In the genomic region with DNA sequence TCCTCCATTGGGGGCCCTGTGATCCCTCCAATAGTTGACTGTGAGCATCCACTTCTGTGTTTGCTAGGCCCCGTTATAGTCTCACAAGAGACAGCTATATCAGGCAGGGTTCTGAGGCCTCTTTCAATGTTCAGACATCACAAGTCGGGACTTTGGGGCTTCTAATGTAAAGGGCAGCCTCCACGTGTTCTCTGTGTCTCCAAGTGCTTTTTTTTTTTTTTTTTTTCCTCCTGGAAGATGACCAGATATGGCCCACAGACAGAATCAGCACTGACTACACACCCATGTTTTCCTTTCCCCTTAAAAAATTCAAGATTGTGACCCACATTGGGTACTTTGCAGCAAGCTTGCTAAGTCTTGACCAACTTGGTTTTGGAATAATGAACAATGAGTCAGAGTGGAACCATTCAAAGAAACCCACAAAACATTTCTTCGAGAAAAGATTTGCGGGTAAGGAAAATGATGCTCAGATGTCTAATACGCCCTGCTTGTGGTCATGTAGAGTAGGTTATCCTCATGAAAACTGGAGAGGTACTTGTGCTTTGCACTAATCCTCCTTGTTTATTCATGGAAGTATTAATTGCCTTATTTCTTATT, we compare ENCODE assay signal across 29 mouse cellular contexts.
DNase-seq lines count a peak whose midpoint lies in the region; ATAC-seq and TF ChIP-seq lines count a peak whose summit lies in the region.
"Had no signal": no experiment of that assay in that cellular context is flagged by ENCODE, and none has a peak within 500 bp of the region (broad histone marks: within the 10 kb centered on the region; RNA-seq: fewer than 3 reads in every experiment).

No protein-coding gene starts in this region.

- 97% methylated on average over 6 of the region's 6 CpGs for WGBS in kidney, adult 2 months

- H3K36me3 ChIP-seq in kidney, adult 2 months (ENCODE audit: control insufficient read depth, insufficient read depth, low read length): no peaks in the 10 kb centered on the region
- H3K36me3 ChIP-seq: embryonic facial prominence, embryonic 12.5 days; embryonic facial prominence, embryonic 15.5 days; forebrain, embryonic 10.5 days; G1E; heart, embryonic 13.5 days had no signal

- TF ChIP-seq POLR2A in kidney, adult 2 months (IDR thresholded peaks at IDR 0.05; ENCODE audit: low read depth, low read length): no peak

- peak; percentile 25 for DNase-seq in 416B (ENCODE audit: low read depth)
- peak; percentile 17 for DNase-seq in Muller cell, postnatal 12 days (ENCODE audit: inconsistent ontology term)
- DNase-seq in fibroblast of lung, adult 2 months (ENCODE audit: low read depth): peak; percentile 48
- no peak for DNase-seq in right cerebral cortex, postnatal 25 days
- no peak for DNase-seq in kidney, adult 2 months
- DNase-seq: adrenal gland, adult 8-10 months; adrenal gland, postnatal 25 days; cerebellum, adult 18-20 months; cerebellum, adult 9-10 months; cerebellum, postnatal 14 days; forebrain, postnatal 0 days; gastrocnemius, postnatal 25 days; heart, adult 18-20 months; heart, postnatal 14 days; heart, postnatal 4 days; kidney, adult 18-20 months had no signal

- no peak for TF ChIP-seq CTCF in kidney, adult 2 months (conservative IDR thresholded peaks at IDR 0.05; ENCODE audit: insufficient read depth, insufficient read length, low read depth, low read length)

- no peak for ATAC-seq in megakaryocyte, adult 5-6 weeks (ENCODE audit: poor library complexity, severe bottlenecking)
- ATAC-seq: activated CD4-positive, CD25-positive, alpha-beta regulatory T cell, adult 4 months; forebrain, embryonic 14.5 days; forebrain, postnatal 0 days; hindbrain, postnatal 0 days; inflammation-experienced regulatory T-cells, adult 6 months; intestine, embryonic 16.5 days had no signal

- H3K27me3 ChIP-seq in kidney, adult 2 months (replicated peaks; ENCODE audit: control insufficient read depth, insufficient read depth, low read length): no peaks in the 10 kb centered on the region
- H3K27me3 ChIP-seq: embryonic facial prominence, embryonic 12.5 days; embryonic facial prominence, embryonic 15.5 days; heart, embryonic 13.5 days had no signal

- H3K4me3 ChIP-seq in kidney, adult 2 months (ENCODE audit: insufficient read depth, low read depth, low read length): no peak overlapping the region
- H3K4me3 ChIP-seq: embryonic facial prominence, embryonic 12.5 days; embryonic facial prominence, embryonic 15.5 days; erythroblast, embryonic 14.5 days; forebrain, embryonic 10.5 days; heart, embryonic 13.5 days had no signal

- H3K4me1 ChIP-seq in kidney, adult 2 months (ENCODE audit: control insufficient read depth, insufficient read depth, low read length): peaks cover 7% of the 10 kb centered on the region; the same call in 1 of the 2 replicates

- no peak overlapping the region for H3K27ac ChIP-seq in kidney, adult 2 months (ENCODE audit: insufficient read depth, low read depth, low read length)
- H3K27ac ChIP-seq: embryonic facial prominence, embryonic 12.5 days; embryonic facial prominence, embryonic 15.5 days; forebrain, embryonic 10.5 days; heart, embryonic 13.5 days; hindbrain, embryonic 14.5 days; hindbrain, postnatal 0 days had no signal

Comparison
In these comparisons a context has a peak if more than half of its experiments do, and no peak if none do; other contexts are left out.
1. DNase-seq: peak in 416B (single experiment), Muller cell, postnatal 12 days (single experiment) and fibroblast of lung, adult 2 months (single experiment); none in right cerebral cortex, postnatal 25 days (single experiment) and kidney, adult 2 months (single experiment).